Mouse (Mus musculus): Measurements from ENCODE around the gene Slc7a1. TPM values are rescaled to one million over a fixed set of nuclear protein-coding genes. Genes with fewer than 3 reads are reported as not detected.

Gene Slc7a1
- polyA plus RNA-seq, 1 experiment: 10.6 TPM

DNA sequence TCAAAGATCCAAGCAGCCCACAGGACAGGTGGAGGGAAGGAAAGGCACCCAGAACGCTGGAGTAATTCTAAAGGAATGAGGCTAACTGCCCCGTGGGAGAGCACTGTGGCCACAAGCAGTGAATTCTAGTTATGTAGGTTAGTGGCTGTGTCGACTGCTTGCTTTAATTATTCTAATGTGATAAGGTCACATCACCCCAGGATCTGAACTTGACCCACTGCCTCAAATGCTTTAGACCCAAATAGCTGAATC, 38.0 kb downstream of the Slc7a1 start:
- Histone ChIP-seq H3K27ac (ENCODE audit: control insufficient read depth, insufficient read depth, low read depth, low read length, poor library complexity) (no peak overlapping the region), H3K4me1 (ENCODE audit: control insufficient read depth, insufficient read depth, low read length) (no peaks in the 10 kb centered on the region), H3K4me3 (replicated peaks; ENCODE audit: control insufficient read depth, low read depth, low read length) (no peak overlapping the region)
- 75% methylated on average over 3 of the region's 3 CpGs for WGBS
- TF ChIP-seq CTCF (IDR thresholded peaks at IDR 0.05; ENCODE audit: control insufficient read depth, insufficient read depth, low read length): no peak
- no peak for TF ChIP-seq POLR2A (IDR thresholded peaks at IDR 0.05; ENCODE audit: borderline replicate concordance, control insufficient read depth, low read depth, low read length)

GRCm38 (mm10) chr5:148360922-148361758, 38.6 kb downstream of the Slc7a1 start:
- H3K4me1 ChIP-seq (ENCODE audit: control insufficient read depth, insufficient read depth, low read length): no peaks in the 10 kb centered on the region
- H3K4me3 ChIP-seq (replicated peaks; ENCODE audit: control insufficient read depth, low read depth, low read length): no peak overlapping the region
- WGBS: 54% methylated on average over 16 of the region's 16 CpGs
- no peak for TF ChIP-seq CTCF (IDR thresholded peaks at IDR 0.05; ENCODE audit: control insufficient read depth, insufficient read depth, low read length)
- no peak for TF ChIP-seq POLR2A (IDR thresholded peaks at IDR 0.05; ENCODE audit: borderline replicate concordance, control insufficient read depth, low read depth, low read length)
- H3K27ac ChIP-seq (ENCODE audit: control insufficient read depth, insufficient read depth, low read depth, low read length, poor library complexity): no peak overlapping the region

GRCm38 (mm10) chr5:148359131-148359530, 40.6 kb downstream of the Slc7a1 start:
- 92% methylated on average over 11 of the region's 11 CpGs for WGBS
- H3K4me1 ChIP-seq (ENCODE audit: control insufficient read depth, insufficient read depth, low read length): no peaks in the 10 kb centered on the region
- TF ChIP-seq CTCF (IDR thresholded peaks at IDR 0.05; ENCODE audit: control insufficient read depth, insufficient read depth, low read length) (no peak), POLR2A (IDR thresholded peaks at IDR 0.05; ENCODE audit: borderline replicate concordance, control insufficient read depth, low read depth, low read length) (no peak)

GRCm38 (mm10) chr5:148357168-148357567, 42.5 kb downstream of the Slc7a1 start:
- no peak overlapping the region for H3K4me3 ChIP-seq (replicated peaks; ENCODE audit: control insufficient read depth, low read depth, low read length)
- no peak for TF ChIP-seq POLR2A (IDR thresholded peaks at IDR 0.05; ENCODE audit: borderline replicate concordance, control insufficient read depth, low read depth, low read length)
- TF ChIP-seq CTCF (IDR thresholded peaks at IDR 0.05; ENCODE audit: control insufficient read depth, insufficient read depth, low read length): no peak
- WGBS: 88% methylated on average over 6 of the region's 6 CpGs
- no peak overlapping the region for H3K27ac ChIP-seq (ENCODE audit: control insufficient read depth, insufficient read depth, low read depth, low read length, poor library complexity)
- H3K4me1 ChIP-seq (ENCODE audit: control insufficient read depth, insufficient read depth, low read length): no peaks in the 10 kb centered on the region

More at GRCm38 (mm10) chr5:148359131-148359530, 40.6 kb downstream of the Slc7a1 start:
- Histone ChIP-seq H3K27ac (ENCODE audit: control insufficient read depth, insufficient read depth, low read depth, low read length, poor library complexity) (no peak overlapping the region), H3K4me3 (replicated peaks; ENCODE audit: control insufficient read depth, low read depth, low read length) (no peak overlapping the region)

DNA sequence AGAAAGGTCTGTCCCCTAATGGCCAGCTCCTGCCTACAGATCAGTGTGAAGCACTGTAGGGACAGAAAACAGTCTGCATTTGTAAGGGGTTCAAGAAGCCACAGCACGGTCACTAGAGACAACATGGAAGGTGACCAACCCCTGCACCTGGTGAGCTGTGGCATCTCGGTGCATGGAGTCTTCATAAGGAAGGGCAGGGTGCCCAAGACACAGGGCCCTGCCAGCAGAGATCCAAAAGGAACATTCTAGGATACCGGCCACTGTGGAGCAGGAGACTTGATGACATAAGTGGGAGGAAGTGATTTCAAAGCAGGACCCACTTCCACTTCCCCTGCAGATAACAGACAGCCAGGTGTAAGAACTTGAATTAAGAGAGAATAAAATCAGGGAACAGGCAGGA, 43.9 kb downstream of the Slc7a1 start:
- TF ChIP-seq CTCF (IDR thresholded peaks at IDR 0.05; ENCODE audit: control insufficient read depth, insufficient read depth, low read length) (no peak), POLR2A (IDR thresholded peaks at IDR 0.05; ENCODE audit: borderline replicate concordance, control insufficient read depth, low read depth, low read length) (no peak)
- no peaks in the 10 kb centered on the region for H3K4me1 ChIP-seq (ENCODE audit: control insufficient read depth, insufficient read depth, low read length)
- no peak overlapping the region for H3K27ac ChIP-seq (ENCODE audit: control insufficient read depth, insufficient read depth, low read depth, low read length, poor library complexity)
- H3K4me3 ChIP-seq (replicated peaks; ENCODE audit: control insufficient read depth, low read depth, low read length): no peak overlapping the region
- 78% methylated on average over 3 of the region's 3 CpGs for WGBS

DNA sequence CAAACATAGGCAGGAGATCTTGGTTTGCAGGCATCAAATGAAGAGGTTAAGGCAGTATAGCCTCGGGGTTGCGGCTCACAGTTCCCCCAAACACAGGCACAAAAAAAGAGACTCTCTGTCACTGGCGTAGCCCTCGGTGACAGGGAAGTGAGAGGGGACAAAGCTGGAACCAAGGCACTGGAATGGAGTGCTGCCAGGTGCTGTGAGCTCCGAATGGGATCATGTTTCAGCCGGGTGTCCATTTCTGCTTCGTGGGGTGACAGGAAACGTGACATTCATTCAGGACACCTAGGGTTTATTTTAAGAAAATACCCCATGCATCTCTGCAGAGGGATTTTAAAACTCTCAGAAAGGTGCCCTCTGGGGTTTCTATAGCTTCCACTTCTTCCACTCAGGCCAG, 45.2 kb downstream of the Slc7a1 start:
- Histone ChIP-seq H3K4me1 (ENCODE audit: control insufficient read depth, insufficient read depth, low read length) (no peaks in the 10 kb centered on the region), H3K27ac (ENCODE audit: control insufficient read depth, insufficient read depth, low read depth, low read length, poor library complexity) (no peak overlapping the region), H3K4me3 (replicated peaks; ENCODE audit: control insufficient read depth, low read depth, low read length) (no peak overlapping the region)
- TF ChIP-seq CTCF (IDR thresholded peaks at IDR 0.05; ENCODE audit: control insufficient read depth, insufficient read depth, low read length): no peak
- no peak for TF ChIP-seq POLR2A (IDR thresholded peaks at IDR 0.05; ENCODE audit: borderline replicate concordance, control insufficient read depth, low read depth, low read length)
- 93% methylated on average over 8 of the region's 8 CpGs for WGBS

DNA sequence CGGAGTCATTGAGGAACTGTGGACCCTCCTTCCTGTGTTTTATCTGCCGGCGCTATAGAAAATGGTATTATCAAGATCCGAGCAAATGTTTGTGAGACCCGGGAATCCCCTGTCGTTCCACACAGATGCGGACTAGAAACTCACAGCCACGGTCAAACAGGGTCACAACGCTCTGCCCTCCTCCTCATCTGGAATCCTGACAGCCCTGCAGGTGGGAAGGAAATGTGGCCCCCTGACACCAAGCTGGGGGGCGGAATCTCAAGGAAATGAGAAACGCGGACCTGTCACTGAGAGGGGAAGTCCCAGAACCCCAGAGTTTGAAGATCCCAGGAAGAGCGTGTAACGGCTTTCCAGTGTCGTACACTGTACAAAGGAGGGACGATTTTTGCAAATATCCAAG, 46.3 kb downstream of the Slc7a1 start:
- Histone ChIP-seq H3K4me1 (ENCODE audit: control insufficient read depth, insufficient read depth, low read length) (no peaks in the 10 kb centered on the region), H3K27ac (ENCODE audit: control insufficient read depth, insufficient read depth, low read depth, low read length, poor library complexity) (no peak overlapping the region), H3K4me3 (replicated peaks; ENCODE audit: control insufficient read depth, low read depth, low read length) (no peak overlapping the region)
- TF ChIP-seq POLR2A (IDR thresholded peaks at IDR 0.05; ENCODE audit: borderline replicate concordance, control insufficient read depth, low read depth, low read length): no peak
- no peak for TF ChIP-seq CTCF (IDR thresholded peaks at IDR 0.05; ENCODE audit: control insufficient read depth, insufficient read depth, low read length)
- WGBS: 73% methylated on average over 16 of the region's 16 CpGs

GRCm38 (mm10) chr5:148349327-148350011, 50.2 kb downstream of the Slc7a1 start:
- H3K27ac ChIP-seq (ENCODE audit: control insufficient read depth, insufficient read depth, low read depth, low read length, poor library complexity): no peak overlapping the region
- TF ChIP-seq POLR2A (IDR thresholded peaks at IDR 0.05; ENCODE audit: borderline replicate concordance, control insufficient read depth, low read depth, low read length) (no peak), CTCF (IDR thresholded peaks at IDR 0.05; ENCODE audit: control insufficient read depth, insufficient read depth, low read length) (no peak)
- H3K4me3 ChIP-seq (replicated peaks; ENCODE audit: control insufficient read depth, low read depth, low read length): no peak overlapping the region
- no peaks in the 10 kb centered on the region for H3K4me1 ChIP-seq (ENCODE audit: control insufficient read depth, insufficient read depth, low read length)
- 92% methylated on average over 15 of the region's 15 CpGs for WGBS

All from bone marrow, adult 2 months (tissue).